Mouse (Mus musculus): ENCODE results near the gene Gm10282. TPM values are rescaled to one million over a fixed set of nuclear protein-coding genes. Genes with fewer than 3 reads are reported as not detected.

Gm10282 gene
- polyA plus RNA-seq, 1 experiment from 2014 or later = 38.4 TPM

GRCm38 (mm10) chr8:72306913-72307312 is 1.9 kb upstream of the Gm10282 start:
- Histone ChIP-seq H3K4me2 (replicated peaks; ENCODE audit: low read depth, low read length) (no peak overlapping the region), H3K9ac (ENCODE audit: low read depth, low read length) (no peak overlapping the region), H3K27ac (ENCODE audit: low read depth, low read length) (no peak overlapping the region), H3K4me1 (ENCODE audit: control insufficient read depth, insufficient read depth, low read length) (no peaks in the 10 kb centered on the region), H3K36me3 (ENCODE audit: control insufficient read depth, insufficient read depth, low read length) (no peaks in the 10 kb centered on the region), H3K4me3 (ENCODE audit: low read length) (no peak overlapping the region), H3K27me3 (ENCODE audit: control insufficient read depth, insufficient read depth, low read length) (no peaks in the 10 kb centered on the region), H3K9me3 (ENCODE audit: control insufficient read depth, low read length) (no peaks in the 10 kb centered on the region)
- WGBS = 85% methylated on average over 5 of the region's 5 CpGs
- ATAC-seq (ENCODE audit: low FRiP score, low TSS enrichment) = no peak

DNA sequence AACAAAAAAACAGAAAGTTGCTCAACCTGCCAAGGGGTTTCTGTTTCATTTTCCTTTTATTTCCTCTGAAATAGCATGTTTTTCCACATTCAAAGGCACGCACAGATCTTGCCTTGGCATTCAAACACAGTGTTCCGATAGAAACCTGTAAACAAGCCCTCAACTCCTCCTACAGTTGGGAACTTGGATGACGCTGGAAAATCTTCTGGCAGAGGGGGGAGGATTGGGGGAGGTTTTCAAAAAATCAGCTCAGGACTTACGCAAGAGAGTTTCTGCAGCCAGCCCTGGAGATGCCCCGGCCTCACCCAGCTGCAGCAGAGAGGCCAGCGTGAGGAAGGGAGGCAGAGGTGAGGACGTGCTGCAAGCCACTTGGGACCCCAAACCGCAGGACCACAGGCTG is 1.4 kb downstream of the Gm10282 start:
- Histone ChIP-seq H3K27ac (ENCODE audit: low read depth, low read length) (no peak overlapping the region), H3K4me1 (ENCODE audit: control insufficient read depth, insufficient read depth, low read length) (0 out of 2 replicates have a peak, but pooled peaks cover 5% of the 10 kb centered on the region), H3K27me3 (ENCODE audit: control insufficient read depth, insufficient read depth, low read length) (no peaks in the 10 kb centered on the region), H3K9ac (ENCODE audit: low read depth, low read length) (no peak overlapping the region), H3K36me3 (ENCODE audit: control insufficient read depth, insufficient read depth, low read length) (no peaks in the 10 kb centered on the region), H3K9me3 (ENCODE audit: control insufficient read depth, low read length) (no peaks in the 10 kb centered on the region), H3K4me2 (replicated peaks; ENCODE audit: low read depth, low read length) (no peak overlapping the region), H3K4me3 (ENCODE audit: low read length) (no peak overlapping the region)
- 53% methylated on average over 8 of the region's 8 CpGs for WGBS
- ATAC-seq (ENCODE audit: low FRiP score, low TSS enrichment) = no peak

DNA sequence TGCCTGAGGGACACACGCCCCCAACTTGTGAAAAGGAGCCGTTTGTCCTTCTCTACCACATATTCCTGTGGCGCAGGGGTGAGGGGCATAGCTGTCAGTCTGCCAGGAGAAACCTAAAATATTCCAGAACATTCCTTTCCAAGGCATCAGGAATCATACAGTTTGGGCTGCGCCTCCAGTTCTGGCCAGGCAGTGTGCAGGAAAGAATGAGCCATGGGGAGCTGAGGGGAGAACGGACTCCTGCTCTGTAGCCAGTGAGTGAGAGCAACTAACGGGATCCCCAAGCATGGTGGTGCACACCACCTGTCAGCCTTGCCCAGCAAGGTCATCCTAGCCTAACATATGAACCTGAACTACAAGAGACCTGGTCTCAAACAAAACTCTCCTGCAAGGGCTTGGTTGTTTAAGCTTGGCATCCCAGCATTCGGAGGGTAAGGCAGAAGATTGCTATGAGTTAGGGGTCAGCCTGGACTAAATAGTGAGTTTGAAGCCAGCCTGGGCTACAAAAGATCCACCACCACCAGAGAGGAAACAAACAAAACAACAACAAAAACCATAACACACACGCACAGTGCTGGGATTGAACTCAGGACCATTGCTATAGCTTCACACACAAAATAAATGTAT is 2.0 kb downstream of the Gm10282 start:
- ATAC-seq (ENCODE audit: low FRiP score, low TSS enrichment) = no peak
- WGBS = 62% methylated on average over 8 of the region's 8 CpGs
- Histone ChIP-seq H3K27me3 (ENCODE audit: control insufficient read depth, insufficient read depth, low read length) (no peaks in the 10 kb centered on the region), H3K27ac (ENCODE audit: low read depth, low read length) (no peak overlapping the region), H3K9me3 (ENCODE audit: control insufficient read depth, low read length) (no peaks in the 10 kb centered on the region), H3K4me3 (ENCODE audit: low read length) (no peak overlapping the region), H3K4me1 (ENCODE audit: control insufficient read depth, insufficient read depth, low read length) (0 out of 2 replicates have a peak, but pooled peaks cover 5% of the 10 kb centered on the region), H3K9ac (ENCODE audit: low read depth, low read length) (no peak overlapping the region), H3K36me3 (ENCODE audit: control insufficient read depth, insufficient read depth, low read length) (no peaks in the 10 kb centered on the region), H3K4me2 (replicated peaks; ENCODE audit: low read depth, low read length) (no peak overlapping the region)

GRCm38 (mm10) chr8:72301497-72301896 is 3.6 kb downstream of the Gm10282 start:
- 0 out of 2 replicates have a peak, but pooled peaks have one; percentile 53 for ATAC-seq (ENCODE audit: low FRiP score, low TSS enrichment)
- Histone ChIP-seq H3K9me3 (ENCODE audit: control insufficient read depth, low read length) (no peaks in the 10 kb centered on the region), H3K9ac (ENCODE audit: low read depth, low read length) (no peak overlapping the region), H3K4me2 (replicated peaks; ENCODE audit: low read depth, low read length) (no peak overlapping the region), H3K4me3 (ENCODE audit: low read length) (no peak overlapping the region), H3K36me3 (ENCODE audit: control insufficient read depth, insufficient read depth, low read length) (no peaks in the 10 kb centered on the region), H3K4me1 (ENCODE audit: control insufficient read depth, insufficient read depth, low read length) (0 out of 2 replicates have a peak, but pooled peaks cover 5% of the 10 kb centered on the region), H3K27me3 (ENCODE audit: control insufficient read depth, insufficient read depth, low read length) (no peaks in the 10 kb centered on the region), H3K27ac (ENCODE audit: low read depth, low read length) (no peak overlapping the region)
- 62% methylated on average over 5 of the region's 5 CpGs for WGBS

DNA sequence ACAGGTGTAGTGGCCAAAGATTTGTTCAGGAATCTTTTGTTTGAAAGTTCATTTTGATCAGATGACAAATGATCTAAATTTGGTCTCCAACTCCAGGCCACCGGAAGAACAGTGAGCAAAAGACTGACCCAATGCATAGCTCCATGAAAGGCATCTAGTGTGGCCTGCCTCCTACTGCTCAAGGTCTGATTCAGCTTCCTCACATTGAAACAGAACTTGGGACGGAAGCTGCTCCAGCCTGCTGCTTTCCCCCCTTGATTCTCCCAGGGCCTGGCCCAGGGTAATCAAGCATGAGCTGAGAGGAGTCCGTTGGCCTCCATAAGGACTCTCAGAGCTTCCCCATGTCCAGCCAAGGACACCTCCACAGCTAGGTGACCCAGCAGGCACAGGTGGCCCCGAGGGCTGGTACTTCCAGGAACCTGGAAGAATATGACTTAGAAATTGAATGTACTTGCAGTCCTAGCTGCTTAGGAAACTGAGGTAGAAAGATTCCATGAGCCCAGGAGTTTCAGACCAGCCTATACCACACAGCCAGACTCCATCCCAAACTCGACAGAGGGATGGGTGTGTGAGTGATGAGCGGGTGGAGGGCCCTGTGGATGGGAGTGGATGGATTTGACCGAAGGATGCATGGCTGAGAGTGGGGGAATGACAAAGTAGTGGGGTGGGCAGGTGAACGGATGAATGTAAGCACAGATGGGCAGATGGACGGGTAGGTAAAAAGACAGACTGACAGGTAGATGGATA is 4.2 kb downstream of the Gm10282 start:
- Histone ChIP-seq H3K27ac (ENCODE audit: low read depth, low read length) (no peak overlapping the region), H3K27me3 (ENCODE audit: control insufficient read depth, insufficient read depth, low read length) (no peaks in the 10 kb centered on the region), H3K4me3 (ENCODE audit: low read length) (no peak overlapping the region), H3K9ac (ENCODE audit: low read depth, low read length) (no peak overlapping the region), H3K9me3 (ENCODE audit: control insufficient read depth, low read length) (no peaks in the 10 kb centered on the region), H3K4me2 (replicated peaks; ENCODE audit: low read depth, low read length) (no peak overlapping the region), H3K36me3 (ENCODE audit: control insufficient read depth, insufficient read depth, low read length) (no peaks in the 10 kb centered on the region), H3K4me1 (ENCODE audit: control insufficient read depth, insufficient read depth, low read length) (0 out of 2 replicates have a peak, but pooled peaks cover 5% of the 10 kb centered on the region)
- no peak for ATAC-seq (ENCODE audit: low FRiP score, low TSS enrichment)
- WGBS = 76% methylated on average over 9 of the region's 9 CpGs

DNA sequence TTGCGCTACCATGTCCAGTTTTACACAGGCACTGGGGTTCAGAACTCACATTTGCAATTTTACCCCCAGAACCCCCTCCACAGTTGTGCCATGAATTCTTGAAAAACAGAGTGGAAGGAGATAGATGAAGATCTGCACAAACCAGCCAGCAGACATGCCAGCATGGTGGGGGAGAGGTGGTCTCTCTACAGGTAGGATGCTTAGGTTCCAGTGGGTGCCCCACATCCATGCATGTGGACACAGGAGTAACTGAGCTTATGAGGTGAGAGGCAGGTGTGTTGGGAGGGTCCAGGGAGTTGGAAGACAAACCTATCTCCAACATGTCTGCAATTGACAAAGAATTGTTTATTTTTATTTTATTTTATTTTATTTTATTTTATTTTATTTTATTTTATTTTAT is 6.1 kb downstream of the Gm10282 start:
- ATAC-seq (ENCODE audit: low FRiP score, low TSS enrichment) = no peak
- no peak overlapping the region for H3K4me3 ChIP-seq (ENCODE audit: low read length)
- no peaks in the 10 kb centered on the region for H3K27me3 ChIP-seq (ENCODE audit: control insufficient read depth, insufficient read depth, low read length)
- no peak overlapping the region for H3K4me2 ChIP-seq (replicated peaks; ENCODE audit: low read depth, low read length)
- WGBS = 89% methylated on average over 1 of the region's 1 CpGs
- H3K9me3 ChIP-seq (ENCODE audit: control insufficient read depth, low read length) = no peaks in the 10 kb centered on the region
- no peak overlapping the region for H3K27ac ChIP-seq (ENCODE audit: low read depth, low read length)
- no peak overlapping the region for H3K9ac ChIP-seq (ENCODE audit: low read depth, low read length)
- no peaks in the 10 kb centered on the region for H3K36me3 ChIP-seq (ENCODE audit: control insufficient read depth, insufficient read depth, low read length)
- H3K4me1 ChIP-seq (ENCODE audit: control insufficient read depth, insufficient read depth, low read length) = 0 out of 2 replicates have a peak, but pooled peaks cover 5% of the 10 kb centered on the region

- Histone ChIP-seq H3K4me2 (replicated peaks; ENCODE audit: low read depth, low read length) (no peak overlapping the region), H3K27ac (ENCODE audit: low read depth, low read length) (no peak overlapping the region), H3K9me3 (ENCODE audit: control insufficient read depth, low read length) (no peaks in the 10 kb centered on the region), H3K4me1 (ENCODE audit: control insufficient read depth, insufficient read depth, low read length) (0 out of 2 replicates have a peak, but pooled peaks cover 3% of the 10 kb centered on the region), H3K9ac (ENCODE audit: low read depth, low read length) (no peak overlapping the region), H3K36me3 (ENCODE audit: control insufficient read depth, insufficient read depth, low read length) (no peaks in the 10 kb centered on the region), H3K27me3 (ENCODE audit: control insufficient read depth, insufficient read depth, low read length) (no peaks in the 10 kb centered on the region), H3K4me3 (ENCODE audit: low read length) (no peak overlapping the region)
- ATAC-seq (ENCODE audit: low FRiP score, low TSS enrichment) = no peak
- 85% methylated on average over 8 of the region's 8 CpGs for WGBS
These were observed 8.5 kb downstream of the Gm10282 start for GRCm38 (mm10) chr8:72296561-72296960.

DNA sequence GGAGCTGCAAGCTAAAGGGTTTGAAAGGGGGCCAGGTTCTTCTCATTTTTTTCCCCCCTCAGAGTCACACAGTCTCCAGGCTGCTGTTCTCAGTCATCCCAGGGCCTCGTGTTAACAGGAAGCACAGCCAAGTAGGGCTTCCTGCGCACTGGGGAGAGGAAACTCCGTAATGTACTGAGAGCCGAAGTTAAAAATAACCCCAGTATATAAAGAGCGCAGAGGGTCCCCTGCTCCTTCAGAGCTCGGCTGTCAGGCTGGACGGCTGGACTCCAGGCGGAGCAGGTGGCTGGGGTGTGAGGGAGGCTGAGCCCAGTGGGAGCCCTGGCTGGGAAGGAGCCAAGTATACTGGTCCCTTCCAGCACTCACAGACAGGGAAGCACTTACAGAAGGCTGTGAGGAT is 9.4 kb downstream of the Gm10282 start:
- Histone ChIP-seq H3K4me2 (replicated peaks; ENCODE audit: low read depth, low read length) (no peak overlapping the region), H3K27ac (ENCODE audit: low read depth, low read length) (peak overlapping the region; percentile 63)
- WGBS = 45% methylated on average over 8 of the region's 8 CpGs

DNA sequence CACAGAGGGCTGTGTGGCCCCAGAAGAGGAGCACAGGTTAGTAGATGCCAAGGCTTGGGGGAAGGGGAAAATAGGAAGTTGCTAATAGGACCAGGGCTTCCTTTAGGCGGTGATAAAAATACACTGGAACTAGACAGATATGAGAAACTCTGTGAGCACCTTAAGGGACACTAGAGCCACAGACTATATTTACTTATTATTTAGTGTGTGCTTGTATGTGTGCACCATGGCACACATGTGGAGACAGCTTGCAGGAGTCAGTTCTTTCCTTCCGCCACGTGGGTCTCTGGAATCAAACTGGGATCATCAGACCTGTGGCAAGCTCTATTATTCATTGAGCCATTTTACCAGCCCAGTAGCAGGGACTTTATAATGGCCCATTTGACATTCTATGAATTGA is 9.9 kb downstream of the Gm10282 start:
- Histone ChIP-seq H3K9me3 (ENCODE audit: control insufficient read depth, low read length) (no peaks in the 10 kb centered on the region), H3K4me1 (ENCODE audit: control insufficient read depth, insufficient read depth, low read length) (no peaks in the 10 kb centered on the region), H3K9ac (ENCODE audit: low read depth, low read length) (no peak overlapping the region), H3K27me3 (ENCODE audit: control insufficient read depth, insufficient read depth, low read length) (no peaks in the 10 kb centered on the region), H3K36me3 (ENCODE audit: control insufficient read depth, insufficient read depth, low read length) (no peaks in the 10 kb centered on the region), H3K4me2 (replicated peaks; ENCODE audit: low read depth, low read length) (no peak overlapping the region), H3K27ac (ENCODE audit: low read depth, low read length) (peak overlapping the region; percentile 63), H3K4me3 (ENCODE audit: low read length) (no peak overlapping the region)
- no peak for ATAC-seq (ENCODE audit: low FRiP score, low TSS enrichment)
- WGBS = 66% methylated on average over 3 of the region's 3 CpGs

More for the DNA sequence above, 9.4 kb downstream of the Gm10282 start:
- H3K9ac ChIP-seq (ENCODE audit: low read depth, low read length) = no peak overlapping the region
- H3K27me3 ChIP-seq (ENCODE audit: control insufficient read depth, insufficient read depth, low read length) = no peaks in the 10 kb centered on the region
- H3K4me3 ChIP-seq (ENCODE audit: low read length) = no peak overlapping the region
- no peaks in the 10 kb centered on the region for H3K9me3 ChIP-seq (ENCODE audit: control insufficient read depth, low read length)
- H3K36me3 ChIP-seq (ENCODE audit: control insufficient read depth, insufficient read depth, low read length) = no peaks in the 10 kb centered on the region
- H3K4me1 ChIP-seq (ENCODE audit: control insufficient read depth, insufficient read depth, low read length) = no peaks in the 10 kb centered on the region
- peak; percentile 89 for ATAC-seq (ENCODE audit: low FRiP score, low TSS enrichment)

Measured in kidney, embryonic 14.5 days (tissue).